Mouse (Mus musculus): ENCODE results near the gene Hsdl1. TPM values are rescaled to one million over a fixed set of nuclear protein-coding genes. Genes with fewer than 3 reads are reported as not detected.

The Hsdl1 gene
- total RNA-seq, 1 experiment from 2014 or later, result 31.1 TPM

DNA sequence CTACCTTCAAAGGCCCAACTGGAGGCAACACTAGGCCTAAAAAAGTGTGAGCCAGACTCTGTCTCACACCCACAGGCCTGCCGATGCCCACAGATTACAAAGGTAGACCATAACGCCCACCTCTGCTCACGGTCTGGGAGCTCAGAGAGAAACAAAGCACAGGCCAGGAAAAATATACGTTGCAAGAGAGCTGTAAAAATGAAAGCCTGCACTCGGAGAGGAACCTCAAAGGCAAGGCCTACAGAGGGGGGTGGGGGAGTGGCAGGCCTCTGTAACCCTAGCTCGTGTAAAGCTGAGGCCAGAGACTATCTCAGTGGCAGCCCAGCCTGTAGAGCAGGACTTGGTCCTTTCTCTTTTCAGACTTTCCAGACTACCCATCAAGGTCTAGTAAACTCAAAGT is 29.8 kb downstream of the Hsdl1 start:
- no peak for ATAC-seq (replicated peaks; ENCODE audit: low read depth, poor library complexity, severe bottlenecking)

- no peak for ATAC-seq (replicated peaks; ENCODE audit: low read depth, poor library complexity, severe bottlenecking)
Observed at GRCm38 (mm10) chr8:119544606-119545005, 30.4 kb downstream of the Hsdl1 start.

DNA sequence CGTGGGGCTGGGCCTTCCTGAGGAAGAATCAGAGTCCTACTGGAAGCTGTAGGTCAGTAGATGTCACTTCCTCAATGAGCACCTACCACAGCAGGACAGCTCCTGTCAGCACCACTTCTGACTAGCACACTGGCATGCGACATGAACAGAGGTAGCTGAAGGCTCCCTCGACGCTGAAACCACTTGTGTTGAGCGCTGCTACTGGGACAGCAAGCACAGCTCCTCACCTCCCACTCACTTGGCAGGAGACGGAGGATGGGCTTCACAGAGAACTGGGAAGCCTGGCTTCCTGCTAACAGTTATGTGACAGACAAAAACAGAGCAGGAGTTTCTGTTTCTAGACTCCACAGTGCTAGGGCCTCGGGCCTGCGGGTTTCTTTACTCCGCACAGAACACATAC is 43.0 kb downstream of the Hsdl1 start:
- no peak for ATAC-seq (replicated peaks; ENCODE audit: low read depth, poor library complexity, severe bottlenecking)

- ATAC-seq (replicated peaks; ENCODE audit: low read depth, poor library complexity, severe bottlenecking), result no peak
Observed at GRCm38 (mm10) chr8:119531397-119531796, 43.6 kb downstream of the Hsdl1 start.

GRCm38 (mm10) chr8:119530937-119531336 is 44.0 kb downstream of the Hsdl1 start:
- ATAC-seq (replicated peaks; ENCODE audit: low read depth, poor library complexity, severe bottlenecking), result no peak

- no peak for ATAC-seq (replicated peaks; ENCODE audit: low read depth, poor library complexity, severe bottlenecking)
Observed at GRCm38 (mm10) chr8:119528762-119529161, 46.2 kb downstream of the Hsdl1 start.

DNA sequence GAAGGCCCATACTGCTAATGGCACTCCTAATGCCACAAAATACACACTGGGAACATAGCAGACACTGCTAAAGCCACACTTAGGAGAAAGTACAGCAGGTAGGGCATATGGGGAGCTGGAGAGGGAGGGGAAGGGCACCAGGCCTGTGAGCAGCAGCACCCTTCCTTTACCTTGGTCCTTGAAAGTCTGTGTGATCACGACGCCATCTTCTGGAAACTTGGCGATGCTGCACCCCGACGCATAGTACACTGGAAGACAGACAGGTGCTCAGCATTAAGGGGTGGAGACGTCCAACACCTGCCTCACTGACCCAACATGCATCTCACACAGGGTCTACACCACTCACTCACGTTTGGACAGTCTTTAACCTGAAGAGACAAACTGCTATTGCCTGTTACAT is 54.9 kb downstream of the Hsdl1 start:
- peak; percentile 43; the same call in 1 of the 2 replicates for ATAC-seq (replicated peaks; ENCODE audit: low read depth, poor library complexity, severe bottlenecking)

DNA sequence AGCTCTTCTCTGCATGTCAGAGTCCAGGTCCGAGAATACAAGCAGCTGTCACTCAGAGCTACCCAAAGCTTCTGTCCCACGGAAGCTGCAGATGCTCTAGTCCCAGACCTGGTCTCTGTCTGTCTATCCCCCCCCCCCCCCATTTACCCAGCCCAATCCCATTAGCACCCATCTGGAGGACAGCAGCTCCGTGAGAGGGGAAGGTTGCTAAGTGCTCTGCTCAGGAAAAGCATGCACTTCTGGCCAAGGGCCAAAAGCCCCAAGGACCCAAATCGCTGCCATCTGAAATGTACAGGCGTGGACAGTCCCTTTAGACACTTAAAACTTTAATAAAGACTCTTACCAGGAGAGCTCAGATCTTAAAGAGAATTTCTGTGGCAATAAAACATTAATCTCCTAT is 58.3 kb downstream of the Hsdl1 start:
- no peak for ATAC-seq (replicated peaks; ENCODE audit: low read depth, poor library complexity, severe bottlenecking)

GRCm38 (mm10) chr8:119515767-119516166 is 59.2 kb downstream of the Hsdl1 start:
- no peak for ATAC-seq (replicated peaks; ENCODE audit: low read depth, poor library complexity, severe bottlenecking)

DNA sequence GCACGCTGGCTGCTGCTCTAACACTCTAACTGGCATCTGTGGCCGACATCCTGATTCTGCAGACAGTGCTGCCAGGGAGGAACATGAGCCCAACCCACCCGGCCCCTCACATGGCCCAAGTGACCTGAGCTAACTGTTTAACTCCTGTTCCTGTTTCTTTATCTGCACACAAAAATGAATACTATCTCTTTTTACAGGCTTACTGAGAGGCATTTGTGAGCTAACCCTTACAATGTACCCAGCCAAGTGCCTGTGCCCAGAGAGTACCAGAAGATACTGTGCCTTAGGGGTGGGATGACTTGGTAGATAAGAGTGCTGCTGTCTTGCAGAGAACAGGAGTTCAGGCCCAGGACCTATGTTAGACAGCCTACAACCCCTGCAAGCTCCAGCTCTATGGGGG is 60.0 kb downstream of the Hsdl1 start:
- ATAC-seq (replicated peaks; ENCODE audit: low read depth, poor library complexity, severe bottlenecking), result peak; percentile 71

DNA sequence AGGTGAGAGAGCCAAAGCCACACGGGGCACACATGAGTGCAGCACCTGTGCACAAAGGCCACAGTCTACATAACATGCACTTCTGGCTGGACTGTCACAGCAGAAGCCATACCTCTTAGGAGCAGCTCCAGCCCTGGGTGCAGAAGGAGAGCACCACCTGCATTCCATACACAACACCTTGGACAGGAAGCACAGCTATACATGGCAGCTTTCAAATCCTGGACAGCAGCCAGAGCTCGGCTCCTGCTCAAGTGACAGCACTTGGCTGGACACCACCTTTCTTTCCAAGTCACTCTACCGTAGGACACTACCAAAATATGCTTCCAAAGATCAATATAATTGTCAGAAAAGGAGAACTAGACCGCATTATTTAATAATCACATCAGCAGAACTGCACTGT is 61.6 kb downstream of the Hsdl1 start:
- ATAC-seq (replicated peaks; ENCODE audit: low read depth, poor library complexity, severe bottlenecking), result no peak

Other genes with a start within 250 kb of the Hsdl1 start
- gene Hsbp1, start 230.7 kb downstream of the Hsdl1 start, total RNA-seq (2017), result 80.3 and 97.3 TPM in 2 replicates
- 8.1 and 12.0 TPM in 2 replicates for gene Mlycd, start 180.3 kb downstream of the Hsdl1 start, total RNA-seq (2017)
- gene Osgin1, start 141.1 kb downstream of the Hsdl1 start, total RNA-seq (2017), result not detected in 2 replicates
- not detected in 2 replicates for gene Necab2, start 128.5 kb downstream of the Hsdl1 start, total RNA-seq (2017)
- not detected in 2 replicates for gene Slc38a8, start 73.5 kb downstream of the Hsdl1 start, total RNA-seq (2017)
- 43.7 and 50.4 TPM in 2 replicates for gene Mbtps1, start 16.4 kb downstream of the Hsdl1 start, total RNA-seq (2017)
- not detected in 2 replicates for gene Dnaaf1, start 52 bp upstream of the Hsdl1 start, total RNA-seq (2017)
- gene Taf1c, start 30.0 kb upstream of the Hsdl1 start, total RNA-seq (2017), result 3.6 and 7.8 TPM in 2 replicates
- not detected in 2 replicates for gene Adad2, start 37.6 kb upstream of the Hsdl1 start, total RNA-seq (2017)
- not detected in 2 replicates for gene Kcng4, start 60.5 kb upstream of the Hsdl1 start, total RNA-seq (2017)
- gene Wfdc1, start 91.2 kb upstream of the Hsdl1 start, total RNA-seq (2017), result not detected in 2 replicates
- not detected in 2 replicates for gene Atp2c2, start 124.8 kb upstream of the Hsdl1 start, total RNA-seq (2017)
- 3.6 and 12.1 TPM in 2 replicates for gene Tldc1, start 203.2 kb upstream of the Hsdl1 start, total RNA-seq (2017)

All from common myeloid progenitor, adult 5-6 weeks (primary cell).